Mouse (Mus musculus) macrophage (primary cell): ENCODE measurements around the gene Bcl9l. TPM values are rescaled to one million over a fixed set of nuclear protein-coding genes. Genes with fewer than 3 reads are reported as not detected.

Source experiments
- polyA plus RNA-seq: library from polyadenylated mRNA; stranded (reverse); fragments of 250-400 nt; gene quantifications from 3 replicates; pipeline ENCODE4 v1.2.4, GENCODE M21; 2018; ENCODE audit warnings: inconsistent platforms

Gene Bcl9l
- polyA plus RNA-seq, 1 experiment from 2014 or later = 5.3 TPM

Other genes starting within 250 kb of the Bcl9l start
- gene Cbl, start 248.8 kb upstream of the Bcl9l start, polyA plus RNA-seq = 37.9 to 51.2 TPM (median 42.7 TPM) in 3 replicates
- gene Ccdc153, start 242.1 kb upstream of the Bcl9l start, polyA plus RNA-seq = not detected in 3 replicates
- not detected in 3 replicates for gene Pdzd3, start 231.4 kb upstream of the Bcl9l start, polyA plus RNA-seq
- gene Nlrx1, start 214.2 kb upstream of the Bcl9l start, polyA plus RNA-seq = 3.3 to 8.7 TPM (median 6.8 TPM) in 3 replicates
- gene Abcg4, start 194.2 kb upstream of the Bcl9l start, polyA plus RNA-seq = not detected in 3 replicates
- gene Hinfp, start 177.2 kb upstream of the Bcl9l start, polyA plus RNA-seq = 5.9 to 13.1 TPM (median 6.2 TPM) in 3 replicates
- 17.1 to 41.1 TPM (median 22.0 TPM) in 3 replicates for gene C2cd2l, start 162.5 kb upstream of the Bcl9l start, polyA plus RNA-seq
- 30.6 to 40.7 TPM (median 36.3 TPM) in 3 replicates for gene Dpagt1, start 156.8 kb upstream of the Bcl9l start, polyA plus RNA-seq
- 7.9 to 22.2 TPM (median 12.3 TPM) in 3 replicates for gene H2afx, start 148.1 kb upstream of the Bcl9l start, polyA plus RNA-seq
- gene Hmbs, start 138.6 kb upstream of the Bcl9l start, polyA plus RNA-seq = 22.5 to 38.8 TPM (median 27.1 TPM) in 3 replicates
- gene Vps11, start 121.2 kb upstream of the Bcl9l start, polyA plus RNA-seq = 37.9 to 56.3 TPM (median 40.2 TPM) in 3 replicates
- gene Hyou1, start 103.3 kb upstream of the Bcl9l start, polyA plus RNA-seq = 49.0 to 86.2 TPM (median 57.6 TPM) in 3 replicates
- 4.7 to 13.1 TPM (median 12.6 TPM) in 3 replicates for gene Slc37a4, start 86.0 kb upstream of the Bcl9l start, polyA plus RNA-seq
- gene Rps25, start 75.7 kb upstream of the Bcl9l start, polyA plus RNA-seq = 1,052 to 1,678 TPM (median 1,580 TPM) in 3 replicates
- 45.6 to 95.6 TPM (median 69.5 TPM) in 3 replicates for gene Trappc4, start 75.2 kb upstream of the Bcl9l start, polyA plus RNA-seq
- 10.3 to 20.3 TPM (median 11.3 TPM) in 3 replicates for gene Ccdc84, start 64.3 kb upstream of the Bcl9l start, polyA plus RNA-seq
- not detected in 3 replicates for gene Foxr1, start 41.7 kb upstream of the Bcl9l start, polyA plus RNA-seq
- gene Upk2, start 27.8 kb upstream of the Bcl9l start, polyA plus RNA-seq = not detected in 3 replicates
- 0.09 TPM in 1 of 3 replicates, not detected in the others for gene Cxcr5, start 79.1 kb downstream of the Bcl9l start, polyA plus RNA-seq
- gene Ddx6, start 122.1 kb downstream of the Bcl9l start, polyA plus RNA-seq = 72.2 to 89.3 TPM (median 77.9 TPM) in 3 replicates
- gene Treh, start 190.4 kb downstream of the Bcl9l start, polyA plus RNA-seq = not detected in 3 replicates